Mouse (Mus musculus): ENCODE data around the gene Wnt10b.
"Not testable (repeated sequence)": the region's sequence is repeated elsewhere in the genome, so short reads cannot be mapped to it uniquely, and the experiment has no call there.

Gene Wnt10b

GRCm38 (mm10) chr15:98777762-98778161, at the start of gene Wnt10b:
Wnt10b (minus strand) TSS chr15:98778150.
- peak; percentile 48 for DNase-seq (ENCODE audit: low read depth)

- DNase-seq (ENCODE audit: low read depth), result no peak
These were observed 49.7 kb upstream of the Wnt10b start for GRCm38 (mm10) chr15:98827611-98828011.

DNA sequence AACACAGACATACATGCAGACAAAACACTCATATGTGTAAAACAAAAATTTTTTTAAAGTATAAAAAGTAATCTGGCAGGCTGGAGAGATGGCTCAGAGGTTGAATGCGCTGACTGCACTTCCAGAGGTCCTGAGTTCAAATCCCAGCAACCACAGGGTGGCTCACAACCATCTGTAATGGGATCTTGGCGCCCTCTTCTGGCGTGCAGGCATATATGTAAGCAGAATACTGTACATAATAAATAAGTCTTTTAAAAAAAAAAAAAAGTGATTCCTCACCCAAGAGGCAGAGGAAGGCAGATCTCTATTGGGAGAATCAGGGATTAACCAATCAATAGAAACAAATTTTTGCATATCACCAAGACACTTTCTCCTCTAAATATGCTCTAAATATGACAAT, 45.5 kb upstream of the Wnt10b start:
- DNase-seq (ENCODE audit: low read depth), result peak; percentile 61

DNA sequence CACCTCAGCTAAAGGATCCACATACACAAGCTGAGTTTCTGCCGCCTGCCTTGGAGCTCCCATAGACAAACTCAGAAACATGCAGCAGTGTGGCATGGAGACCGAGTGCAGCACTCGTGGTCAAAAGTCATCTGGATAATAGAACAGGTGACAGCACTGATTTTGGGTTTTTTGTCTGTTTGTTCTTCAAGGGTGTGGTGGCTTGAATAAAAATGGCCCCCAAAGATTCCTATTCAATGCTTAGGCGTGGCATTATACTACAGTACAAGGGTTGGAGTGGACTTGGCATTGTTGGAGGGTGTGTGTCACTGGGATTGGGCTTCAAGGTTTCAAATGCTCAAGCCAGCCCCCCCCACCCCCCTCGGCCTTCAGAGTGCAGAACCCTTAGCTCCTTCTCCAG, 44.2 kb upstream of the Wnt10b start:
- DNase-seq (ENCODE audit: low read depth), result no peak

- DNase-seq (ENCODE audit: low read depth), result peak; percentile 68
These were observed 43.5 kb upstream of the Wnt10b start for GRCm38 (mm10) chr15:98821403-98821802.

DNA sequence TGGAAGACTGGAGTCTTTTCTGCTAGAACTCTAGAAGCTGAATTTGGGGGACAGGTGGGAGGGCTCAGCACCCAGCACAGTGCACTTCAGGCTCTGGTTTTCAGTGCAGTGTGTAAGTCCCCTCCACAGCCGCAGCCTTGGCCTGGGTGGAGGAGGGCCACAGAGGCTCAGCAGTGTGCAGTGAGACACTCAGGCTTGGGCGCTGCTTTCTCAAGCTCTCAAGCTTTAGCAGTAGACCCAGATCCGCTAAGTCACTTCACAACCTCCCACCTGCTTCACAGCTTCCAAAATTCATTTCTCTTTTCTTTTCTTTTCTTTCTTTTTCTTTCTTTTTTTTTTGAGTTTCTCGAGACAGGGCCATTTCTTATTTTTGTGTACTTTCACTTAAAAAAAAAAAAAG, 43.0 kb upstream of the Wnt10b start:
- no peak for DNase-seq (ENCODE audit: low read depth)

DNA sequence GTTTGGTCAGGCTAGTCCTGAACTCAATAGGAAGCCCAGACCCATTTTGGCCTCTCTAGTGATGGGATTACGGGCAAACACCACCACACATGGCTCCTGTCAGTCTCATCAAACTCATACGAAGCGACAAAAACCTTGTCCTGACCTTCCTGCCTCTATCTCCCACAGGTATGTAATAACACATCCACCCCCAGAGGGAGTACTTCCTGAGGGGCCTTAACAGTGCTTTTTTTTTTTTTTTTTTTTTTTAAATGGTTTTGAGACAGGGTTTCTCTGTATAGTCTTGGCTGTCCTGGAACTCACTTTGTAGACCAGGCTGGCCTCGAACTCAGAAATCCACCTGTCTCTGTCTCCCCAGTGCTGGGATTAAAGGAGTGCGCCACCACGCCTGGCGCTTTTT, 40.2 kb upstream of the Wnt10b start:
- DNase-seq (ENCODE audit: low read depth), result no peak

GRCm38 (mm10) chr15:98812741-98813424, 34.9 kb upstream of the Wnt10b start:
- DNase-seq (ENCODE audit: low read depth), result no peak

- DNase-seq (ENCODE audit: low read depth), result not testable (repeated sequence)
These were observed 32.3 kb upstream of the Wnt10b start for GRCm38 (mm10) chr15:98810212-98810611.

- no peak for DNase-seq (ENCODE audit: low read depth)
These were observed 31.4 kb upstream of the Wnt10b start, which contains the start of gene Ddn for GRCm38 (mm10) chr15:98809390-98809789. Ddn (minus strand) TSS chr15:98809490.

- no peak for DNase-seq (ENCODE audit: low read depth)
These were observed 30.7 kb upstream of the Wnt10b start for GRCm38 (mm10) chr15:98808651-98809134.

DNA sequence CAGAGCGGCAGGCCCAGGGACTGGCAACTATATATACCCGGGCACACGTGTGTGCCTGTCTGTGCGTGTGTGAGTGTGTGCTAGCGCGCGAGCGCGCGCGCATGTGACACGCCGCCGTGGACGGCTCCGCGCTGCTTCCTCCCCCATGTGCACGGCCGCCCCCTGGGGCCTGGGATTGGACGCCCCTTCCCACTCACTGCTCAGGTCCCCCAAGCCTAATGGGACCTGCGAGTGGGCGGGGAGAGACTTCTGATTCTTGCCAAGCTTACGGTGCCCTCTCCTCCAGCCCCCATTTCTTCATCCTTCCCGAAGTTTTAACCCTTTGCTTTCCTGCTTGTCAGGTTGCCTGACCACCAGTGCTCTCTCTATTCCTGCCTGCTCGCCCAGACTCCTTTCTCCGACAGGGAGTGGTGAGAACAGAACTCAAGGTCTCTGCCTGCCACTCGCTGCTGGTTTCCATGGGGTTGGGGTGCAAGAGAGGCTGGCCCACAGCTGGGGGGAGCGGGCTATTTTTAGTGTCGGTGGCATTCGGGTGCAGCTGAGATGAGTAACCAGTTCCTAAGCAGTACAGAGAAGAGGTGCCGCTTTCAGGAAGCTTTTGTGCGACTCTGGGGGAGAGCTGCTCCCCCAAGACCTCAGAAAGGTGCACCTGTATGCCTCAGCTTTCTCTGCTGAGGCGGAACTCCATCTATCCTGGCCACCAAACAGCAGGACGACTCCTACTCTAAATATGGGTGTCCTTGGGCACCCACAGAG, 30.1 kb upstream of the Wnt10b start:
- DNase-seq (ENCODE audit: low read depth), result peak; percentile 74

- DNase-seq (ENCODE audit: low read depth), result peak; percentile 50
These were observed 29.1 kb upstream of the Wnt10b start for GRCm38 (mm10) chr15:98806809-98807770.

- DNase-seq (ENCODE audit: low read depth), result no peak
These were observed 28.3 kb upstream of the Wnt10b start for GRCm38 (mm10) chr15:98806071-98806808.

GRCm38 (mm10) chr15:98805324-98806040, 27.5 kb upstream of the Wnt10b start:
- DNase-seq (ENCODE audit: low read depth), result peak; percentile 67

GRCm38 (mm10) chr15:98804054-98804453, 26.1 kb upstream of the Wnt10b start:
- peak; percentile 84 for DNase-seq (ENCODE audit: low read depth)

- no peak for DNase-seq (ENCODE audit: low read depth)
These were observed 25.0 kb upstream of the Wnt10b start for GRCm38 (mm10) chr15:98802926-98803325.

- DNase-seq (ENCODE audit: low read depth), result peak; percentile 88
These were observed 21.4 kb upstream of the Wnt10b start for GRCm38 (mm10) chr15:98799396-98799795.

GRCm38 (mm10) chr15:98798903-98799302, 21.0 kb upstream of the Wnt10b start:
- no peak for DNase-seq (ENCODE audit: low read depth)

DNA sequence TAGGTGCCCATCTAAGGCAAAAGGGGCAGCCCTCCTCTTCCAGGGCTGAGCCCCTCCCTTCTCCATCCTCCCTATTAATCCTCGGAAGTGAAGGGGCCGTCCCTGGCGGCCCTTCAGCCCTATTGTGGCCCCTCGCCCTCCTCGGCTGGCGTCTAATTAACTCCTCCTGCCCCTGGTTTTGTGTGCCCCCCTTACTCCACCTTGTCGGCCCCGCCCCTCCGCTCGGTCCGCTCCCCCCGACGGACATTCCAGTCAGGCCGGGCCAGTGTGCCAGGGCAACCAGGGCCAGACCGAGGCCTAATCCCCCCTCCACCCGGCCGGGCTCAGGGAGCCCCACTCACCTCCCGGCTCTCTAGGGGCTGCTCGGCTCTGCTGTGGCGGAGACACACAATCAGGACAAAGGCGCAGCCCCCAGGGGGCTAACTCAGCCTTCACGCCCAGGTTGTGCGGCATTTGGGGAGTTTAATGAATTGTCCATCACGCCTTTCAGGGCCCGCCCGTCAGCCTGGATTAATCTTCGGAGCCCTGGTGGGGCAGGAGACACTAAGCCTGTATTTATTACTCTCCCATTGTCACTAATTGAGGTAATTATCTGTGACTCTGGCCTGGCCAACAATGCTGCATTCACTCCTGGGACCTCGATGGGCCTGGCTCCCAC, 20.0 kb upstream of the Wnt10b start:
- DNase-seq (ENCODE audit: low read depth), result no peak

Data from induced T-regulatory cell, adult 2 months (primary cell).